Mouse (Mus musculus) CH12.LX (cell line): ENCODE measurements around the gene Abhd14a.

ENCODE experiments used
- CHD1 ChIP-seq: IDR thresholded peaks from 2 replicates; pipeline ENCODE4 v1.6.1; 2012; ENCODE audit warnings: low read depth, low read length, improper control_type of control experiment, inconsistent platforms
- CHD2 ChIP-seq: IDR thresholded peaks from 2 replicates; pipeline ENCODE4 v1.6.1; 2011; ENCODE audit warnings: low read length, improper control_type of control experiment
- CTCF ChIP-seq, 2 experiments: IDR thresholded peaks in 1 of 2; conservative IDR thresholded peaks in 1 of 2; 2 replicates each; pipeline ENCODE4 v1.5.1; 2011 to 2012; ENCODE audit warnings: low read depth in 2 of 2, low read length in 2 of 2, improper control_type of control experiment in 1 of 2, inconsistent platforms in 1 of 2, mild to moderate bottlenecking in 1 of 2, moderate library complexity in 1 of 2
- EP300 ChIP-seq: IDR thresholded peaks from 2 replicates; pipeline ENCODE4 v1.6.1; 2011; ENCODE audit warnings: low read length, improper control_type of control experiment
- MAFK ChIP-seq: IDR thresholded peaks from 2 replicates; pipeline ENCODE4 v1.6.1; 2011; ENCODE audit warnings: low read length, improper control_type of control experiment; ENCODE audit not compliant: insufficient replicate concordance
- MAX ChIP-seq: IDR thresholded peaks from 2 replicates; pipeline ENCODE4 v1.6.1; 2011; ENCODE audit warnings: low read length, improper control_type of control experiment
- MEF2A ChIP-seq: IDR thresholded peaks from 2 replicates; pipeline ENCODE4 v1.6.1; 2014; ENCODE audit warnings: low read depth, mild to moderate bottlenecking, inconsistent platforms, low read length, improper control_type of control experiment, borderline replicate concordance
- MYC ChIP-seq: IDR thresholded peaks from 2 replicates; pipeline ENCODE4 v1.6.1; 2011; ENCODE audit warnings: low read depth, mild to moderate bottlenecking, improper control_type of control experiment, low read length
- POLR2A ChIP-seq: IDR thresholded peaks from 2 replicates; pipeline ENCODE4 v1.6.1; 2011; ENCODE audit warnings: low read depth, mild to moderate bottlenecking, improper control_type of control experiment, low read length
- ZMIZ1 ChIP-seq: IDR thresholded peaks from 2 replicates; pipeline ENCODE4 v1.6.1; 2012; ENCODE audit warnings: low read depth, mild to moderate bottlenecking, inconsistent platforms, low read length, improper control_type of control experiment

DNA sequence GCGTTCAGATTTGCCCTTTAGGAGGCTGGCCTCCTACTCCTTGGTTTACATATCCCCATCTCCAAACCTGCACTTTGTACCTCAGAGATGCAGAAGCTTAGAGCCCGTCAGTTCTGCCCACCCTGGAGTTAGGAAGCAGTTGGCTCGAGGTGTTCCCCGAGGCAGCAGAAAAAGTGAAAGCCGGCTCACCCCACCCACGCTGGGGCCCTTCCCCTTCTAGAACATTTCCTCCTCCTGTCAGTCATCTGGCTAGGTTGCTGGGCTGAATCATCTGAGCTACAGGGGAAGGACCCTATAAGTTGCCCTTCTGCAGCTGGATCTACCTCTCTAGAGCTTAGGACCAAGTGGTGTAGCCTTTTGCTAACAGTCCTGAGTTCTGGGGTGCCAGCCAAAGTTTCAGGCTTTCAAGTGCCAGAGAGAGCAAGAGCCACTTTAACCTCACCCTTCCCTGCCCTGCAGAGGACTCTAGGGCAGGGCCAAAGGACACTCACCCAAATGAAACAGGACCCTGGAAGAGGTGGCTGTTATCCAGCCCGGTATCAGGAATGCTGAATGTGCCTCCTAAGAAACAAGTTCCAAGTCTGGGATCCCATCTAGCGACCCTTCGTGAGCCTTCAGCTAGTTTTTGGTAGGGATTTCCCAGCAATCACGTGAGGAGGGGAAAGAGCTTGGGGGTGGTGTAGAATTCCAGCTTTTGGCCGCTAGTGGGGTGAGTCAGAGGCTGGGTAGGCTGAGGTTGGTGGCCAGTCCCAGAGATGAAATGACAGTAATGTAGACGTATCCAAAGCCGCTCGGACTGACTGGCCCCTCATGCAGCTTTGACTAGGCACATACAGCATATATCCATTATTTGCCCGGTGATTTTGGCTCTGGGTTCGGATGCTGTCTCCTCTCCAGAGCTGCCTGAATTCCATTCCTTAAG, 28.8 kb upstream of the Abhd14a start:
- TF ChIP-seq POLR2A, result peak; percentile 54; the same call in 1 of the 2 replicates
- peak; percentile 14; the same call in 1 of the 2 replicates for TF ChIP-seq MEF2A
- TF ChIP-seq EP300, result no peak
- TF ChIP-seq CTCF (conservative IDR thresholded peaks at IDR 0.05 in 1 of 2, IDR thresholded peaks at IDR 0.05 in 1 of 2; ENCODE audit: low read depth in 2 of 2, low read length in 2 of 2), result no peak
- no peak for TF ChIP-seq CHD1
- TF ChIP-seq MAFK, result no peak
- TF ChIP-seq MYC, result no peak
- TF ChIP-seq ZMIZ1, result no peak
- TF ChIP-seq MAX, result no peak; the same call in 1 of the 2 replicates
- TF ChIP-seq CHD2, result no peak
